Mouse (Mus musculus) embryonic facial prominence, embryonic 10.5 days (tissue): ENCODE results near the gene Gng2. TPM values are rescaled to one million over a fixed set of nuclear protein-coding genes. Genes with fewer than 3 reads are reported as not detected.

ENCODE experiments used
- polyA plus RNA-seq: library from polyadenylated mRNA; unstranded; fragments of >200 nt; fragmentation: Nextera tagmentation; extraction: Ambion mirVana; gene quantifications from 2 replicates; pipeline ENCODE4 v1.2.1, GENCODE M21; 2016

Gng2 gene
- polyA plus RNA-seq, 1 experiment from 2014 or later = 82.8 TPM

Other genes with a start within 250 kb of the Gng2 start
- gene Nid2, start 226.4 kb downstream of the Gng2 start, polyA plus RNA-seq = 57.7 and 61.8 TPM in 2 replicates
- 226 and 232 TPM in 2 replicates for gene Rtraf, start 153.8 kb downstream of the Gng2 start, polyA plus RNA-seq
- 9.2 and 11.1 TPM in 2 replicates for gene Saysd1, start 160.9 kb upstream of the Gng2 start, polyA plus RNA-seq
- gene Kcnk5, start 204.2 kb upstream of the Gng2 start, polyA plus RNA-seq = 9.3 and 10.7 TPM in 2 replicates